ENCODE assay signal across 8 mouse cellular contexts in genomic region chr8:127178634-127179033, GRCm38 (mm10).
DNase-seq lines count a peak whose midpoint lies in the region; ATAC-seq lines count a peak whose summit lies in the region.

No protein-coding gene starts in this region.

- intact Hi-C loops in heart, postnatal 14 days (cut with DNase I), result loop anchor here (1.0 to 5.0 kb wide), 3 partner anchors 39 to 192 kb away; partner anchors contain the start of gene Pard3
- intact Hi-C loops in left cerebral cortex, postnatal 14 days (cut with DNase I), result loop anchor here (2.0 to 10.0 kb wide), 3 partner anchors 36 to 192 kb away; partner anchors contain the start of gene Pard3

- no peak for DNase-seq in frontal cortex, postnatal 14 days (ENCODE audit: low spot score in 2 of 2)
- DNase-seq in B cell, adult 2 months, result peak; percentile 13 to 16
- peak; percentile 22 for DNase-seq in cerebellum, adult 9-11 months
- peak; percentile 14 to 59 for DNase-seq in heart, postnatal 14 days
- peak; percentile 77 to 81 for DNase-seq in left cerebral cortex, postnatal 14 days (ENCODE audit: low spot score in 2 of 2)
- peak; percentile 61 for DNase-seq in naive thymus-derived CD4-positive, alpha-beta T cell, adult 2 months (ENCODE audit: low read depth)
- DNase-seq in ovary, adult 18-20 months (ENCODE audit: low spot score), result no peak

- ATAC-seq in frontal cortex, adult (ENCODE audit: low TSS enrichment), result peak; percentile 88

Comparison
In these comparisons a context has a peak if more than half of its experiments do, and no peak if none do; other contexts are left out.
1. DNase-seq: peak in B cell, adult 2 months (2 of 2), cerebellum, adult 9-11 months (single experiment), heart, postnatal 14 days (2 of 2), left cerebral cortex, postnatal 14 days (2 of 2) and naive thymus-derived CD4-positive, alpha-beta T cell, adult 2 months (single experiment); none in frontal cortex, postnatal 14 days (0 of 2) and ovary, adult 18-20 months (single experiment).